In the genomic region with DNA sequence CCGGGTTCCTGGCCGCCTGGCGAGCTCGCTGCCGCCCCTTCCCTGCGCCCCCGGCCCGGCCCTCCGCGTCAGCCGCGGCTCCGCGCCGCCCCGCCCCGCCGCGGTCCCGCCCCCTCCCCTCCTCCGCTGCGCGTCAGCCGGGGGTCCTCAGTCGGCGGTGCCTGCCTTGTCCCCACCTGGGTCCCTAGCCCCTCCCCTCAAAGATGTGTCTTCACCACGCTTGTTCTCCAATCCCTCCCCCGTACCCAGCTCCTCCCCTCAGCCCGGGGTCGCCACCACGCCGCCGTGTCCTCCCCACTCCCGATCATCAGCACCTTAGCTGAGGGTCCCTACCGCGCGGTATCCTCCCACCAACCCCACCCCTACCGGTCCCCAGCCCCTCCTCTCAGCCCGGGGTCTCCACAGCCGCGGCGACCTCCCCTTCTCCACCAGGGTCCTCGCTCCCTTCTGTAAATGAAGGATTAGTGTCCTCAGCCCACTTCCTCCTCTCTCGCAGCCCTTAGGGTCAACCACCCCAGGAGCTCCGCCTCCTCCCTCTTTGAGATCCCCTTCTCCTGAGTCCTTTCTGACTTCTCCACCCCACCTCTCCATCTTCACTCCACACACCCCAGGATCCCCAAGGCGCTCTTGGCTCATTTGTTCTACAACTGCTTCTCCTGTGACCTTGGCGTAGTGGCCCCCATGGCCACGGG, we compare ENCODE assay signal across 13 mouse cellular contexts. TPM values are rescaled to one million over a fixed set of nuclear protein-coding genes. Genes with fewer than 3 reads are reported as not detected.
DNase-seq lines count a peak whose midpoint lies in the region; ATAC-seq and TF ChIP-seq lines count a peak whose summit lies in the region.
"Not testable (repeated sequence)": the region's sequence is repeated elsewhere in the genome, so short reads cannot be mapped to it uniquely, and the experiment has no call there.
"Had no signal": no experiment of that assay in that cellular context is flagged by ENCODE, and none has a peak within 500 bp of the region (broad histone marks: within the 10 kb centered on the region; RNA-seq: fewer than 3 reads in every experiment).

No protein-coding gene starts in this region.

- ATAC-seq in activated CD4-positive, CD25-positive, alpha-beta regulatory T cell, adult 4 months, result peak; percentile 55
- ATAC-seq in forebrain, embryonic 12.5 days (ENCODE audit: low FRiP score), result peak; percentile 95
- ATAC-seq in heart, embryonic 14.5 days (ENCODE audit: insufficient number of reproducible peaks, insufficient read depth, low FRiP score, low read depth), result peak; percentile 80
- ATAC-seq in hindbrain, postnatal 0 days, result peak; percentile 89
- ATAC-seq in limb, embryonic 12.5 days (ENCODE audit: insufficient number of reproducible peaks, insufficient read depth, low FRiP score, low TSS enrichment, low read depth), result peak; percentile 88
- peak; percentile 85 for ATAC-seq in lung, embryonic 14.5 days (ENCODE audit: insufficient read depth)
- peak; percentile 93 for ATAC-seq in midbrain, embryonic 15.5 days (replicated peaks)
- ATAC-seq in stomach, embryonic 15.5 days (ENCODE audit: insufficient read depth, low FRiP score, low read depth), result peak; percentile 77

- WGBS in forebrain, embryonic 12.5 days, result no CpG with 5 or more reads among the region's 48 CpGs
- WGBS in heart, embryonic 14.5 days, result no CpG with 5 or more reads among the region's 48 CpGs
- no CpG with 5 or more reads among the region's 48 CpGs for WGBS in hindbrain, postnatal 0 days
- no CpG with 5 or more reads among the region's 48 CpGs for WGBS in limb, embryonic 12.5 days
- WGBS in lung, embryonic 14.5 days, result no CpG with 5 or more reads among the region's 48 CpGs
- no CpG with 5 or more reads among the region's 48 CpGs for WGBS in midbrain, embryonic 15.5 days
- WGBS in stomach, embryonic 15.5 days, result no CpG with 5 or more reads among the region's 48 CpGs

- H3K9me3 ChIP-seq in forebrain, embryonic 12.5 days; heart, embryonic 14.5 days (ENCODE audit: control insufficient read depth, low read length); hindbrain, postnatal 0 days (ENCODE audit: low read length); limb, embryonic 12.5 days; lung, embryonic 14.5 days (ENCODE audit: low read depth, low read length); midbrain, embryonic 15.5 days; stomach, embryonic 15.5 days: not testable (repeated sequence)

- H3K36me3 ChIP-seq in forebrain, embryonic 12.5 days (replicated peaks); heart, embryonic 14.5 days (ENCODE audit: control insufficient read depth, insufficient read depth, low read length); hindbrain, postnatal 0 days (ENCODE audit: insufficient read depth, low read length); limb, embryonic 12.5 days; lung, embryonic 14.5 days (ENCODE audit: insufficient read depth); midbrain, embryonic 15.5 days (replicated peaks); stomach, embryonic 15.5 days: not testable (repeated sequence)

- H3K27me3 ChIP-seq in forebrain, embryonic 12.5 days; heart, embryonic 14.5 days (ENCODE audit: control insufficient read depth, insufficient read depth, low read length); hindbrain, postnatal 0 days (ENCODE audit: insufficient read depth, low read length); limb, embryonic 12.5 days; lung, embryonic 14.5 days (ENCODE audit: insufficient read depth, low read length); midbrain, embryonic 15.5 days (replicated peaks); stomach, embryonic 15.5 days (replicated peaks): not testable (repeated sequence)

- H3K4me1 ChIP-seq in forebrain, embryonic 12.5 days; heart, embryonic 14.5 days (ENCODE audit: control insufficient read depth in 2 of 2, insufficient read depth in 2 of 2, low read length in 2 of 2); hindbrain, postnatal 0 days (ENCODE audit: insufficient read depth, low read length); limb, embryonic 12.5 days (replicated peaks); lung, embryonic 14.5 days (ENCODE audit: insufficient read depth); midbrain, embryonic 15.5 days; stomach, embryonic 15.5 days: not testable (repeated sequence)

- H3K27ac ChIP-seq in forebrain, embryonic 12.5 days; heart, embryonic 14.5 days (replicated peaks in 1 of 2; ENCODE audit: control insufficient read depth in 1 of 2, insufficient read depth in 1 of 2, low read depth in 2 of 2, low read length in 2 of 2); hindbrain, postnatal 0 days; limb, embryonic 12.5 days; lung, embryonic 14.5 days (ENCODE audit: low read depth); midbrain, embryonic 15.5 days; stomach, embryonic 15.5 days: not testable (repeated sequence)

- not testable (repeated sequence) for H3K4me2 ChIP-seq in forebrain, embryonic 12.5 days; heart, embryonic 14.5 days (ENCODE audit: low read length); hindbrain, postnatal 0 days (ENCODE audit: low read depth, low read length); limb, embryonic 12.5 days; lung, embryonic 14.5 days; midbrain, embryonic 15.5 days; stomach, embryonic 15.5 days

- H3K4me3 ChIP-seq in forebrain, embryonic 12.5 days (replicated peaks); heart, embryonic 14.5 days (ENCODE audit: control insufficient read depth in 1 of 2, insufficient read depth in 1 of 2, low read depth in 1 of 2, low read length in 2 of 2); hindbrain, postnatal 0 days (ENCODE audit: low read length); limb, embryonic 12.5 days (replicated peaks); lung, embryonic 14.5 days (ENCODE audit: low read depth, low read length); midbrain, embryonic 15.5 days; stomach, embryonic 15.5 days (replicated peaks): not testable (repeated sequence)

- not testable (repeated sequence) for TF ChIP-seq CTCF in hindbrain, postnatal 0 days (IDR thresholded peaks at IDR 0.05; ENCODE audit: low read depth); lung, embryonic 14.5 days (IDR thresholded peaks at IDR 0.05; ENCODE audit: low read depth)

- DNase-seq in hindbrain, postnatal 0 days (ENCODE audit: low spot score); lung, embryonic 14.5 days: not testable (repeated sequence)

- H3K9ac ChIP-seq in forebrain, embryonic 12.5 days; heart, embryonic 14.5 days (ENCODE audit: low read length); hindbrain, postnatal 0 days (replicated peaks; ENCODE audit: low read length); limb, embryonic 12.5 days (replicated peaks); lung, embryonic 14.5 days; midbrain, embryonic 15.5 days; stomach, embryonic 15.5 days: not testable (repeated sequence)

RNA-seq across cellular contexts. Expression of a gene that starts 14.7 kb away (rescaled TPM):
- 10 to 100 TPM in 1 of 2 experiments, 1 to 10 TPM in 1; 5.6 to 10.9 TPM for polyA plus RNA-seq in activated CD4-positive, CD25-positive, alpha-beta regulatory T cell, adult 4 months (2017; shearing (Covaris generic))
- polyA plus RNA-seq in forebrain, embryonic 12.5 days (2016; fragmentation: Nextera tagmentation; extraction: Ambion mirVana), result 9.0 and 10.8 TPM in 2 replicates
- 4.5 and 4.8 TPM in 2 replicates for polyA plus RNA-seq in heart, embryonic 14.5 days (2014; fragmentation: Nextera tagmentation; extraction: Ambion mirVana)
- total RNA-seq in hindbrain, postnatal 0 days (2014; rRNA removed), result 0.65 and 7.8 TPM in 2 replicates
- polyA plus RNA-seq in hindbrain, postnatal 0 days (2015; fragmentation: Nextera tagmentation; extraction: Ambion mirVana), result 7.7 and 10.3 TPM in 2 replicates
- polyA plus RNA-seq in limb, embryonic 12.5 days (2016; fragmentation: Nextera tagmentation; extraction: Ambion mirVana), result 5.5 and 6.9 TPM in 2 replicates
- polyA plus RNA-seq in lung, embryonic 14.5 days (2014; fragmentation: Nextera tagmentation; extraction: Ambion mirVana), result 3.6 and 3.7 TPM in 2 replicates
- 9.9 and 10.5 TPM in 2 replicates for polyA plus RNA-seq in midbrain, embryonic 15.5 days (2015; fragmentation: Nextera tagmentation; extraction: Ambion mirVana)
- polyA plus RNA-seq in stomach, embryonic 15.5 days (2015; fragmentation: Nextera tagmentation; extraction: Ambion mirVana), result 7.2 and 8.3 TPM in 2 replicates

RNA-seq across cellular contexts. Expression of a gene that starts 16.4 kb away (rescaled TPM):
- polyA plus RNA-seq in activated CD4-positive, CD25-positive, alpha-beta regulatory T cell, adult 4 months (2017; shearing (Covaris generic)), result 100 to 1,000 TPM; 102 to 158 TPM
- 91.1 and 106 TPM in 2 replicates for polyA plus RNA-seq in forebrain, embryonic 12.5 days (2016; fragmentation: Nextera tagmentation; extraction: Ambion mirVana)
- polyA plus RNA-seq in heart, embryonic 14.5 days (2014; fragmentation: Nextera tagmentation; extraction: Ambion mirVana), result 58.8 and 61.6 TPM in 2 replicates
- total RNA-seq in hindbrain, postnatal 0 days (2014; rRNA removed), result 37.8 and 44.2 TPM in 2 replicates
- polyA plus RNA-seq in hindbrain, postnatal 0 days (2015; fragmentation: Nextera tagmentation; extraction: Ambion mirVana), result 54.0 and 59.2 TPM in 2 replicates
- 104 and 111 TPM in 2 replicates for polyA plus RNA-seq in limb, embryonic 12.5 days (2016; fragmentation: Nextera tagmentation; extraction: Ambion mirVana)
- 70.4 and 78.9 TPM in 2 replicates for polyA plus RNA-seq in lung, embryonic 14.5 days (2014; fragmentation: Nextera tagmentation; extraction: Ambion mirVana)
- polyA plus RNA-seq in midbrain, embryonic 15.5 days (2015; fragmentation: Nextera tagmentation; extraction: Ambion mirVana), result 85.6 and 91.8 TPM in 2 replicates
- polyA plus RNA-seq in stomach, embryonic 15.5 days (2015; fragmentation: Nextera tagmentation; extraction: Ambion mirVana), result 69.4 and 74.0 TPM in 2 replicates

RNA-seq across cellular contexts. Expression of a gene that starts 16.6 kb away (rescaled TPM):
- polyA plus RNA-seq in activated CD4-positive, CD25-positive, alpha-beta regulatory T cell, adult 4 months (2017; shearing (Covaris generic)), result 1 to 10 TPM in 1 of 2 experiments, not detected in 1; 5.5 TPM
- 0.74 TPM in 1 of 2 replicates, not detected in the other for polyA plus RNA-seq in forebrain, embryonic 12.5 days (2016; fragmentation: Nextera tagmentation; extraction: Ambion mirVana)
- 0.45 TPM in 1 of 2 replicates, not detected in the other for polyA plus RNA-seq in heart, embryonic 14.5 days (2014; fragmentation: Nextera tagmentation; extraction: Ambion mirVana)
- total RNA-seq in hindbrain, postnatal 0 days (2014; rRNA removed), result not detected in 2 replicates
- polyA plus RNA-seq in hindbrain, postnatal 0 days (2015; fragmentation: Nextera tagmentation; extraction: Ambion mirVana), result 1.0 and 2.3 TPM in 2 replicates
- 1.4 TPM in 1 of 2 replicates, not detected in the other for polyA plus RNA-seq in limb, embryonic 12.5 days (2016; fragmentation: Nextera tagmentation; extraction: Ambion mirVana)
- polyA plus RNA-seq in lung, embryonic 14.5 days (2014; fragmentation: Nextera tagmentation; extraction: Ambion mirVana), result 0.69 TPM in 1 of 2 replicates, not detected in the other
- 0.53 TPM in 1 of 2 replicates, not detected in the other for polyA plus RNA-seq in midbrain, embryonic 15.5 days (2015; fragmentation: Nextera tagmentation; extraction: Ambion mirVana)
- polyA plus RNA-seq in stomach, embryonic 15.5 days (2015; fragmentation: Nextera tagmentation; extraction: Ambion mirVana), result 0.61 TPM in 1 of 2 replicates, not detected in the other
- total RNA-seq: gastrocnemius, adult 2 months; heart, adult 8-10 months; liver, adult 2 months had no signal
- polyA plus RNA-seq: liver, adult 2 months had no signal

RNA-seq across cellular contexts. Expression of a gene that starts 16.7 kb away (rescaled TPM):
- polyA plus RNA-seq in activated CD4-positive, CD25-positive, alpha-beta regulatory T cell, adult 4 months (2017; shearing (Covaris generic)), result 1 to 10 TPM; 2.1 to 4.7 TPM
- polyA plus RNA-seq in forebrain, embryonic 12.5 days (2016; fragmentation: Nextera tagmentation; extraction: Ambion mirVana), result 6.7 and 6.8 TPM in 2 replicates
- 2.5 and 2.6 TPM in 2 replicates for polyA plus RNA-seq in heart, embryonic 14.5 days (2014; fragmentation: Nextera tagmentation; extraction: Ambion mirVana)
- 0.99 and 1.7 TPM in 2 replicates for total RNA-seq in hindbrain, postnatal 0 days (2014; rRNA removed)
- polyA plus RNA-seq in hindbrain, postnatal 0 days (2015; fragmentation: Nextera tagmentation; extraction: Ambion mirVana), result 1.4 and 2.3 TPM in 2 replicates
- 3.6 and 4.2 TPM in 2 replicates for polyA plus RNA-seq in limb, embryonic 12.5 days (2016; fragmentation: Nextera tagmentation; extraction: Ambion mirVana)
- 1.9 and 3.4 TPM in 2 replicates for polyA plus RNA-seq in lung, embryonic 14.5 days (2014; fragmentation: Nextera tagmentation; extraction: Ambion mirVana)
- polyA plus RNA-seq in midbrain, embryonic 15.5 days (2015; fragmentation: Nextera tagmentation; extraction: Ambion mirVana), result 3.9 and 5.0 TPM in 2 replicates
- 4.1 and 5.2 TPM in 2 replicates for polyA plus RNA-seq in stomach, embryonic 15.5 days (2015; fragmentation: Nextera tagmentation; extraction: Ambion mirVana)

RNA-seq across cellular contexts. Expression of a gene that starts 46.1 kb away (rescaled TPM):
- polyA plus RNA-seq in activated CD4-positive, CD25-positive, alpha-beta regulatory T cell, adult 4 months (2017; shearing (Covaris generic)), result 1 to 10 TPM; 3.1 to 3.3 TPM
- polyA plus RNA-seq in forebrain, embryonic 12.5 days (2016; fragmentation: Nextera tagmentation; extraction: Ambion mirVana), result 0.60 and 0.78 TPM in 2 replicates
- polyA plus RNA-seq in heart, embryonic 14.5 days (2014; fragmentation: Nextera tagmentation; extraction: Ambion mirVana), result not detected in 2 replicates
- total RNA-seq in hindbrain, postnatal 0 days (2014; rRNA removed), result 1.3 TPM in 1 of 2 replicates, not detected in the other
- polyA plus RNA-seq in hindbrain, postnatal 0 days (2015; fragmentation: Nextera tagmentation; extraction: Ambion mirVana), result 1.3 and 3.3 TPM in 2 replicates
- not detected in 2 replicates for polyA plus RNA-seq in limb, embryonic 12.5 days (2016; fragmentation: Nextera tagmentation; extraction: Ambion mirVana)
- 0.45 TPM in 1 of 2 replicates, not detected in the other for polyA plus RNA-seq in lung, embryonic 14.5 days (2014; fragmentation: Nextera tagmentation; extraction: Ambion mirVana)
- 1.6 TPM in 1 of 2 replicates, not detected in the other for polyA plus RNA-seq in midbrain, embryonic 15.5 days (2015; fragmentation: Nextera tagmentation; extraction: Ambion mirVana)
- not detected in 2 replicates for polyA plus RNA-seq in stomach, embryonic 15.5 days (2015; fragmentation: Nextera tagmentation; extraction: Ambion mirVana)
- total RNA-seq: adrenal gland, postnatal 36 days; gastrocnemius, adult 2 months; left cerebral cortex, adult 18-20 months; liver, adult 2 months had no signal
